Mouse (Mus musculus): ENCODE measurements around the gene Strip1. TPM values are rescaled to one million over a fixed set of nuclear protein-coding genes. Genes with fewer than 3 reads are reported as not detected.

Strip1 gene
- polyA plus RNA-seq, 1 experiment = 37.7 TPM

Other genes with a start within 250 kb of the Strip1 start
- 9.1 and 10.5 TPM in 2 replicates for gene Kcnc4, start 172.1 kb downstream of the Strip1 start, polyA plus RNA-seq (2012; rRNA removed)
- 15.9 and 21.1 TPM in 2 replicates for gene Slc6a17, start 113.7 kb downstream of the Strip1 start, polyA plus RNA-seq (2012; rRNA removed)
- gene Ubl4b, start 76.6 kb downstream of the Strip1 start, polyA plus RNA-seq (2012; rRNA removed) = not detected in 2 replicates
- not detected in 2 replicates for gene Alx3, start 36.7 kb downstream of the Strip1 start, polyA plus RNA-seq (2012; rRNA removed)
- gene Gm10961, start 372 bp downstream of the Strip1 start, polyA plus RNA-seq (2012; rRNA removed) = not detected in 2 replicates
- 101 and 110 TPM in 2 replicates for gene Ahcyl1, start 64.9 kb upstream of the Strip1 start, polyA plus RNA-seq (2012; rRNA removed)
- 33.2 and 34.9 TPM in 2 replicates for gene Csf1, start 128.8 kb upstream of the Strip1 start, polyA plus RNA-seq (2012; rRNA removed)
- not detected in 2 replicates for gene Eps8l3, start 245.5 kb upstream of the Strip1 start, polyA plus RNA-seq (2012; rRNA removed)